Mouse (Mus musculus) bone marrow macrophage, adult 2 months (primary cell): ENCODE data around the gene Slc37a1. TPM values are rescaled to one million over a fixed set of nuclear protein-coding genes. Genes with fewer than 3 reads are reported as not detected.

ENCODE experiments used
- H3K27ac ChIP-seq: 2 replicates; pipeline ENCODE4 v1.5.1; 2012; ENCODE audit warnings: low read depth, low read length; ENCODE audit not compliant: insufficient read depth
- H3K4me1 ChIP-seq: 2 replicates; pipeline ENCODE4 v1.6.1; 2012; ENCODE audit warnings: low read length; ENCODE audit not compliant: control insufficient read depth, insufficient read depth
- H3K4me3 ChIP-seq: 2 replicates; pipeline ENCODE4 v1.5.1; 2012; ENCODE audit warnings: mild to moderate bottlenecking, low read length, moderate library complexity; ENCODE audit not compliant: insufficient read depth
- CTCF ChIP-seq: IDR thresholded peaks from 2 replicates; pipeline ENCODE4 v1.5.1; 2012; ENCODE audit warnings: low read depth, mild to moderate bottlenecking, low read length, moderate library complexity
- POLR2A ChIP-seq: IDR thresholded peaks from 2 replicates; pipeline ENCODE4 v1.6.1; 2012; ENCODE audit warnings: mild to moderate bottlenecking, low read depth, low read length, borderline replicate concordance
- polyA plus RNA-seq: library from polyadenylated mRNA; stranded (reverse); fragments of >200 nt; gene quantifications from 2 replicates; pipeline ENCODE4 v1.2.4, GENCODE M21; 2012; ENCODE audit not compliant: missing spikeins, insufficient read depth, insufficient read length

Gene Slc37a1
- polyA plus RNA-seq, 1 experiment = 11.6 TPM

DNA sequence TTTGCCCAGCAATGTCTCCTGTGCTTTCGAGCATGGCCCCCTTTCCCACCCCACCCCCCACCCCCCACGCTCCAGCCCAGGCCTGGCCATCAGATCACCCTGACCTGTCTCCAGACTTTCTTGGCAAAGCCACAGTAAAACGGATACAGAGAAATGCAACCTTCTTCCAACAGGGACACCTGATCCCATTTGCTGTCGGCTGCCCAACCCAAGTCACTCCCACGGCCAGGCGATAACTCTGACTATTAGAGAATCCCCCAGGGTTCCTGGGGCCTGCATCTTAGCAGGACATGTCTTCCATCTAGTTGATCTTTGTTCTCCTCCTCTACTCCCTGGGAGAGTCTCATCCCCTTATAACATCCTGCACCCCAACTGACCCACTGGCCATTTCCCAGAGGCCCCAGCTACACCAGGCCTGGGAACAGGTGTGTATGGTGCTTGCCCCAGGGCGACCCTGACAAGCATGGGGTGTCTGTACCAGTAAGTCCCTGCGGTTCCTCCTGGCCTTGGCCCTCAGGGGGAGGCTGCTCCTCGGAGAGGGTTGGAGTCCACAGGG is 28.2 kb upstream of the Slc37a1 start:
- no peaks in the 10 kb centered on the region for H3K4me1 ChIP-seq
- no peak overlapping the region for H3K4me3 ChIP-seq
- TF ChIP-seq CTCF (no peak), POLR2A (no peak)
- H3K27ac ChIP-seq = no peak overlapping the region

DNA sequence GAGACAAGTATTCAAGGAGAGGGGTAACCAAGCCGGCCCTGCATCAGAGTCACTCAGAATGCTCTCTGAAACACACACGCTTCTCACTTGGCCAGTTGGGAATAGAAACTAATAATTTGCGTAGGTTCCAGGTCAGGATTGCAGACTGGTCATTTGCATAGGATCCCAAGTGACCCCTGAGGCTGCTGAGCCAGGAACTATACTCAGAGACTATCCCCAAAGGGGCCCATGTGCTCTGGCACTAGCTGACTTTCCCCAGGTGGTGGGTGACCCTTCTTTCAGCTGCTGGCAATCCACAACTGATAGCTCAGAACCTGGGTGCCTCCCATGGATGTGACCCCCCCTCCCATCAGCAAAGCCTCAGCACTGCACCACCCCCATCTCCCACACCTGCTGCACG is 27.4 kb upstream of the Slc37a1 start:
- H3K4me3 ChIP-seq = no peak overlapping the region
- TF ChIP-seq CTCF = no peak
- TF ChIP-seq POLR2A = no peak
- no peaks in the 10 kb centered on the region for H3K4me1 ChIP-seq
- no peak overlapping the region for H3K27ac ChIP-seq

- Histone ChIP-seq H3K27ac (no peak overlapping the region), H3K4me1 (no peaks in the 10 kb centered on the region), H3K4me3 (no peak overlapping the region)
- peak; percentile 30; the same call in 1 of the 2 replicates for TF ChIP-seq CTCF
- no peak for TF ChIP-seq POLR2A
These were observed 26.8 kb upstream of the Slc37a1 start for GRCm38 (mm10) chr17:31259825-31260224.

DNA sequence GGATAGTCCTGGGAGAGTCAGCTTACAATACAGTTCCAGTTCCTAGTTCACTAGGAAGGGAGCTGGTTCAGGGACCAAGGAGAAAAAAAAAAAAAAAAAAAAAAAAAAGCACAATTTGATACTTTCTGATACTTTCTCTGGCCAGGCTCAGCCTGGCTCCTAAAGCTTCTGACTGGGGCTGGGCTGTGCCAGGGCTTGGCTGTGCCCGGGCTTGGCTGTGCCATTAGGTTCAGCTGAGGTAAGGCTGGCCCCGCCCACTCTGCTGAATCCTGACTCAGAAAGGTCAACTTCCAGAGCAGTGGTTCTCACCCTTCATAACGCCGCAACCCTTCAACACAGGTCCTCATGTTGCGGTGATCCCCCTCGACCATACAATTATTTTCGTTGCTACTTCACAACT is 26.2 kb upstream of the Slc37a1 start:
- Histone ChIP-seq H3K4me1 (no peaks in the 10 kb centered on the region), H3K4me3 (no peak overlapping the region), H3K27ac (no peak overlapping the region)
- TF ChIP-seq POLR2A (no peak), CTCF (no peak)

- Histone ChIP-seq H3K27ac (no peak overlapping the region), H3K4me3 (no peak overlapping the region), H3K4me1 (no peaks in the 10 kb centered on the region)
- TF ChIP-seq CTCF (no peak), POLR2A (no peak)
These were observed 25.2 kb upstream of the Slc37a1 start for GRCm38 (mm10) chr17:31261352-31261751.

- Histone ChIP-seq H3K27ac (no peak overlapping the region), H3K4me3 (no peak overlapping the region)
- no peak for TF ChIP-seq CTCF
- no peak for TF ChIP-seq POLR2A
These were observed 23.9 kb upstream of the Slc37a1 start for GRCm38 (mm10) chr17:31262715-31263114.

DNA sequence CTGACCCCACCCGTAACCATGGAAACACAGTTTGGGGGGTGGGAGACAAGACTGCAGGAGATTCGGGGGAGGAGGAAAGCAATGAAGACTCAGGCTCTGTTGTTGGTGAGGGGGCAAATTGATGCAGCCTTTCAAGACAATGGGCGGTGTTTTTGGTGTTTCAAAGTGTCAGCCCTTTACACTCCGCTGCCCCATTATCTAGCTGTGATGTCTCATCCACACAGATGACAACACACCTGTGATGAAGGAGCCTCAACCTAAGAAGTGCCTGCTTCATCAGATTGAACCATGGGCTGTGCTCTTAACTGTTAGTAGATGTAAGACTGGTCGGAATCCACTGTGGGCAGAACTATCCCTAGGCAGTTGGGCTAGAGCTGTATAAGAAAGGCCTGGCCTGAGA is 22.8 kb upstream of the Slc37a1 start:
- Histone ChIP-seq H3K4me3 (no peak overlapping the region), H3K4me1 (no peaks in the 10 kb centered on the region), H3K27ac (no peak overlapping the region)
- TF ChIP-seq CTCF (no peak), POLR2A (no peak)

More at GRCm38 (mm10) chr17:31262715-31263114, 23.9 kb upstream of the Slc37a1 start:
- H3K4me1 ChIP-seq = no peaks in the 10 kb centered on the region

DNA sequence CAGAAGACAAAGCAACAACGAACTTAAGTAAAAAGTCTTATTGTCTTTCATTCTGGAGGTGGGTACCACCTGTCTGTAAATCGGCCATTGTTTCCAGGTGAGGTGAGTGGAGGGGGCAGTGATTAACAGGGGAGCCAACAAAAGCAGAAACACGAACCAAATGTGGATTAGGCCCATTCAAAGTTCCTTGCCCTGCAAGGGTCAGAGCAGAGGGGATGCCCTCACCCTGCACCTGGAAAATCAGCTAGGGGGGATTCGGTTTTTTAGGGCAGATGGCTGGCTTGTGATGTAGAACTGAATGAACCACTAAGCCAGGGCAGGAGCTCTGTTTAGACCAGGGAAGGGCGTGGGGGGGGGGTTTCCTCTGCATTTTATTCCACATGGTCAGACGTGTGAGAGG is 22.2 kb upstream of the Slc37a1 start:
- TF ChIP-seq CTCF = no peak
- no peak for TF ChIP-seq POLR2A
- Histone ChIP-seq H3K4me1 (no peaks in the 10 kb centered on the region), H3K27ac (no peak overlapping the region), H3K4me3 (no peak overlapping the region)

DNA sequence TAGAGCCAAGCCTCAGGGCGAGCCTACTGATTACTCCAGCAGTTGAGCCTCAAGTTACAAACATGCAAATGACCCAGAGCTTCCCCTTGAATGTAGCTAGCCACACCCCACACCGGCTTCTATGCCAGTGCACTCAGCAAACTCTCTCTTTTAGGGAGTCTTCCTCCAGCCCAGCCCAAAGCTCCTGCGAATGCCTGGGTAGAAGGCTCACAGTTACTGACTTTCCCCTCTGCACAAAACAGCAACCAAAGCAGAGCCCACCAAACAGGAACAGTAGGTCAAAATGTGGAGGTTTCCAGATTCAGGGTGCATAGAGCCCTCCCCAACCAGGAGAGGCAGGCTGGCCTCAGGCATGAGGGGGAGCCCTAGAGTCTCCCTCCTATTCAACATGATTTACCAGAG is 21.4 kb upstream of the Slc37a1 start:
- Histone ChIP-seq H3K27ac (no peak overlapping the region), H3K4me1 (no peaks in the 10 kb centered on the region), H3K4me3 (no peak overlapping the region)
- TF ChIP-seq CTCF (no peak), POLR2A (no peak)

- Histone ChIP-seq H3K4me1 (no peaks in the 10 kb centered on the region), H3K4me3 (no peak overlapping the region), H3K27ac (no peak overlapping the region)
- no peak for TF ChIP-seq CTCF
- no peak for TF ChIP-seq POLR2A
These were observed 20.8 kb upstream of the Slc37a1 start for GRCm38 (mm10) chr17:31265831-31266230.

DNA sequence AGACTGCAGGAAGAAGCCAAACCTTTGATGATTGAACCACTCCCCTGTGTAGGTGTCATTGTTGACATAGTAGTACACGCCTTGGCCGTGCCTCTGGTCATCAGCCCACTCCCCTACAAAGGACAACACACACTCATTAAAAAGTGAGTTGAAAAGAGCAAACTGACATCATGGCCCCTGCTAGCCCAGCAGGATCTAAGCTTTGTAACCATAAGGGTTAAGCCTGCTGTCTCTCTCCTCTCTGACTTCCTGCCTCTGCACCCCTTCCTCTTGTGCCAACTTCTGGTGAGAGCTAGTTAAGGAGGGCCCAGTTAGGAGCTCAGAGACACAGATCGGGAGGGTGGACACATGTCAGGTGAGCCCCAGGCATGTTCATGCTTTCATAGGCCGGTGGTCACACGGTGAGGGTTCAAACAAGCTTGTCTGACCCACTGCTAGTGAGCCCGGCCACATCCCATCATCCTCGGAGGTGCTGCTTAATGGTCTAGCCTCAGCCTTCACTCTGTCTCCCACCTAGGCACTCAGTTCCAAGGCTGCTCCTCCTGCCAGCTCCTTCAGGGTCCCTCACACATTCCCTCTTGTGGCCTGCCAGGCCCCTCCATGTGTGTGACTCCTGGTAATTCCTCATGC is 20.2 kb upstream of the Slc37a1 start:
- H3K4me3 ChIP-seq = no peak overlapping the region
- H3K4me1 ChIP-seq = no peaks in the 10 kb centered on the region
- no peak overlapping the region for H3K27ac ChIP-seq
- no peak for TF ChIP-seq CTCF
- no peak for TF ChIP-seq POLR2A
